In the genomic region with DNA sequence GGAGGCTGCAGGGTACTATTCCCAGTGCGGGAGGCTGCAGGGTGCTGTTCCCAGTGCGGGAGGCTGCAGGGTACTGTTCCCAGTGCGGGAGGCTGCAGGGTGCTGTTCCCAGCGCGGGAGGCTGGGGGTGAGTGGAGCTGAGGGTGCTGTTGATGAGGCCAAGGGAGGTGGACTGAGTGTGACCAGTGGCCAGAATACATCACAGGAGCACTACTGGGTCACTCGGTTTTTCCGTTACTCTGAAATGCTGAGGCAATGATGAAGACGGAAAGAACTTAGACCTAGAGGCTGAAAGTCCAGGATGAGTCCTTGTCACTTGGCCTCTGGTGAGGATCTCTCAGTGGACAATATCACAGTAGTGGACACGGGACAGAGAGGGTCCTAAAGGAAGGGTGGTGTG, we compare ENCODE assay signal across 26 mouse cellular contexts. TPM values are rescaled to one million over a fixed set of nuclear protein-coding genes. Genes with fewer than 3 reads are reported as not detected.
DNase-seq lines count a peak whose midpoint lies in the region; ATAC-seq and TF ChIP-seq lines count a peak whose summit lies in the region.
"Had no signal": no experiment of that assay in that cellular context is flagged by ENCODE, and none has a peak within 500 bp of the region (broad histone marks: within the 10 kb centered on the region; RNA-seq: fewer than 3 reads in every experiment).

No protein-coding gene starts in this region.

- peak overlapping the region; percentile 64 for H3K27ac ChIP-seq in cerebellum, adult 2 months (ENCODE audit: insufficient read depth, low read length)
- peak overlapping the region; percentile 6; the same call in 1 of the 2 replicates for H3K27ac ChIP-seq in heart, embryonic 10.5 days
- peak overlapping the region; percentile 77 for H3K27ac ChIP-seq in liver, adult 2 months (replicated peaks; ENCODE audit: insufficient read depth, low read depth, low read length)
- H3K27ac ChIP-seq in liver, embryonic 11.5 days (ENCODE audit: low read depth, low read length), result no peak overlapping the region
- H3K27ac ChIP-seq: embryonic facial prominence, embryonic 12.5 days; forebrain, embryonic 12.5 days; forebrain, embryonic 15.5 days; heart, embryonic 13.5 days; hindbrain, embryonic 14.5 days; hindbrain, postnatal 0 days had no signal

- peaks cover 32% of the 10 kb centered on the region for H3K4me1 ChIP-seq in cerebellum, adult 2 months (ENCODE audit: control insufficient read depth, insufficient read depth, low read length)
- peaks cover 15% of the 10 kb centered on the region for H3K4me1 ChIP-seq in heart, embryonic 10.5 days
- H3K4me1 ChIP-seq in liver, adult 2 months (ENCODE audit: control insufficient read depth, insufficient read depth, low read length), result peaks cover 50% of the 10 kb centered on the region
- no peaks in the 10 kb centered on the region; the same call in 1 of the 2 replicates for H3K4me1 ChIP-seq in liver, embryonic 11.5 days (replicated peaks; ENCODE audit: control insufficient read depth, insufficient read depth, low read length)
- H3K4me1 ChIP-seq: embryonic facial prominence, embryonic 12.5 days; forebrain, embryonic 12.5 days; forebrain, embryonic 15.5 days had no signal

- no peak for ATAC-seq in liver, embryonic 11.5 days (replicated peaks; ENCODE audit: low FRiP score)
- ATAC-seq: forebrain, embryonic 15.5 days; hindbrain, postnatal 0 days; inflammation-experienced regulatory T-cells, adult 6 months; intestine, embryonic 16.5 days; Patski had no signal

- no peak for TF ChIP-seq POLR2A in cerebellum, adult 2 months (IDR thresholded peaks at IDR 0.05; ENCODE audit: borderline replicate concordance, insufficient read depth, low read length)
- no peak for TF ChIP-seq POLR2A in liver, adult 2 months (IDR thresholded peaks at IDR 0.05; ENCODE audit: extremely low read depth, insufficient read depth, low read length)

- no peaks in the 10 kb centered on the region for H3K27me3 ChIP-seq in cerebellum, adult 2 months (ENCODE audit: control insufficient read depth, insufficient read depth, low read length)
- H3K27me3 ChIP-seq in heart, embryonic 10.5 days (ENCODE audit: insufficient read depth, poor library complexity, severe bottlenecking), result no peaks in the 10 kb centered on the region
- H3K27me3 ChIP-seq in liver, adult 2 months (ENCODE audit: control insufficient read depth, insufficient read depth, low read length), result no peaks in the 10 kb centered on the region
- H3K27me3 ChIP-seq in liver, embryonic 11.5 days (replicated peaks; ENCODE audit: control insufficient read depth, insufficient read depth, low read length), result no peaks in the 10 kb centered on the region
- H3K27me3 ChIP-seq: embryonic facial prominence, embryonic 12.5 days; forebrain, embryonic 12.5 days; forebrain, embryonic 15.5 days; heart, embryonic 13.5 days; Patski had no signal

- 94% methylated on average over 9 of the region's 9 CpGs for whole genome bisulfite sequencing in cerebellum, adult 2 months
- 90% methylated on average over 9 of the region's 9 CpGs for WGBS in heart, embryonic 10.5 days
- 32% methylated on average over 9 of the region's 9 CpGs for WGBS in liver, adult 2 months
- 92% methylated on average over 9 of the region's 9 CpGs for WGBS in liver, embryonic 11.5 days

- no peak overlapping the region for H3K4me2 ChIP-seq in liver, embryonic 11.5 days
- H3K4me2 ChIP-seq: embryonic facial prominence, embryonic 12.5 days; forebrain, embryonic 12.5 days; forebrain, embryonic 15.5 days; heart, embryonic 13.5 days; hindbrain, embryonic 14.5 days had no signal

- H3K36me3 ChIP-seq in heart, embryonic 10.5 days, result peaks cover 92% of the 10 kb centered on the region
- no peaks in the 10 kb centered on the region; the same call in 1 of the 2 replicates for H3K36me3 ChIP-seq in liver, adult 2 months (ENCODE audit: control insufficient read depth, insufficient read depth, low read length)
- peaks cover 26% of the 10 kb centered on the region; the same call in 1 of the 2 replicates for H3K36me3 ChIP-seq in liver, embryonic 11.5 days (ENCODE audit: control insufficient read depth, insufficient read depth, low read length)

- H3K4me3 ChIP-seq in cerebellum, adult 2 months (replicated peaks; ENCODE audit: insufficient read depth, low read depth, low read length), result no peak overlapping the region
- H3K4me3 ChIP-seq in heart, embryonic 10.5 days, result no peak overlapping the region
- no peak overlapping the region for H3K4me3 ChIP-seq in liver, adult 2 months (ENCODE audit: insufficient read depth, low read depth, low read length)
- no peak overlapping the region for H3K4me3 ChIP-seq in liver, embryonic 11.5 days (ENCODE audit: low read depth, low read length)
- H3K4me3 ChIP-seq: embryonic facial prominence, embryonic 12.5 days; erythroblast, embryonic 14.5 days; forebrain, embryonic 12.5 days; forebrain, embryonic 15.5 days; heart, embryonic 13.5 days had no signal

- no peak for DNase-seq in cerebellum, adult 2 months
- no peak for DNase-seq in cerebellum, postnatal 4 days (ENCODE audit: low spot score in 2 of 2)
- no peak for DNase-seq in heart, embryonic 10.5 days (ENCODE audit: low spot score)
- no peak for DNase-seq in heart, adult 9 months (ENCODE audit: low spot score in 2 of 2)
- peak; percentile 90 for DNase-seq in liver, adult 2 months (ENCODE audit: extremely low read depth, low read depth, low spot score)
- no peak for DNase-seq in liver, embryonic 11.5 days (ENCODE audit: low spot score)
- DNase-seq: adrenal gland, postnatal 10 days; adrenal gland, postnatal 36 days; cerebellum, adult 18-20 months; cerebellum, adult 9-11 months; cerebellum, postnatal 25 days; gastrocnemius, postnatal 10 days; heart, adult 11 months; heart, postnatal 14 days; heart, postnatal 4 days had no signal

- no peaks in the 10 kb centered on the region for H3K79me2 ChIP-seq in liver, adult 2 months (ENCODE audit: control insufficient read depth, insufficient read depth, low read length)

- no peaks in the 10 kb centered on the region for H3K9me3 ChIP-seq in heart, embryonic 10.5 days
- no peaks in the 10 kb centered on the region for H3K9me3 ChIP-seq in liver, embryonic 11.5 days (ENCODE audit: control insufficient read depth, low read length)
- H3K9me3 ChIP-seq: embryonic facial prominence, embryonic 12.5 days; forebrain, embryonic 12.5 days; forebrain, embryonic 15.5 days; G1E; heart, embryonic 13.5 days had no signal

- H3K9ac ChIP-seq in liver, adult 2 months (ENCODE audit: low read depth, low read length), result peak overlapping the region; percentile 29
- H3K9ac ChIP-seq in liver, embryonic 11.5 days (ENCODE audit: low read depth, low read length), result no peak overlapping the region
- H3K9ac ChIP-seq: embryonic facial prominence, embryonic 12.5 days; forebrain, embryonic 12.5 days; forebrain, embryonic 15.5 days; heart, embryonic 13.5 days; hindbrain, embryonic 14.5 days had no signal

- TF ChIP-seq CTCF in cerebellum, adult 2 months (IDR thresholded peaks at IDR 0.05; ENCODE audit: borderline replicate concordance, insufficient read depth, low read depth, low read length), result no peak
- no peak for TF ChIP-seq CTCF in liver, adult 2 months (IDR thresholded peaks at IDR 0.05; ENCODE audit: low read depth, low read length)

RNA-seq across cellular contexts. Expression of a gene that starts 29.8 kb away (rescaled TPM):
- 99.8 and 105 TPM in 2 replicates for polyA plus RNA-seq in cerebellum, adult 2 months (2012; rRNA removed)
- polyA plus RNA-seq in heart, embryonic 10.5 days (2016; fragmentation: Nextera tagmentation; extraction: Ambion mirVana), result 189 and 213 TPM in 2 replicates
- total RNA-seq in liver, adult 2 months (2014; rRNA removed), result 104 and 108 TPM in 2 replicates
- 122 and 131 TPM in 2 replicates for polyA plus RNA-seq in liver, adult 2 months (2012; rRNA removed)
- 244 and 245 TPM in 2 replicates for polyA plus RNA-seq in liver, embryonic 11.5 days (2014; fragmentation: Nextera tagmentation; extraction: Ambion mirVana)
